Mouse (Mus musculus) midbrain, postnatal 0 days (tissue): ENCODE results near the gene Olfr487. TPM values are rescaled to one million over a fixed set of nuclear protein-coding genes. Genes with fewer than 3 reads are reported as not detected.
"Not testable (repeated sequence)": the region's sequence is repeated elsewhere in the genome, so short reads cannot be mapped to it uniquely, and the experiment has no call there.

Experiments
- ATAC-seq: fragments of 200-750 bp; cut with Nextera tagmentation; 2 replicates; pipeline ENCODE4 v1.8.0; 2017; ENCODE audit warnings: moderate number of reproducible peaks, mild to moderate bottlenecking, moderate TSS enrichment, moderate library complexity; ENCODE audit not compliant: low FRiP score
- DNase-seq: peaks from one replicate; pipeline ENCODE4 v3.0.0-alpha.2; 2015; ENCODE audit warnings: low spot score
- H3K27ac ChIP-seq: fragments of 300-500 bp; sonication (generic); 2 replicates; pipeline ENCODE4 v1.5.1; 2014; ENCODE audit warnings: low read depth, mild to moderate bottlenecking, low read length, mixed read lengths
- H3K27me3 ChIP-seq: fragments of 300-500 bp; sonication (generic); 2 replicates; pipeline ENCODE4 v1.6.1; 2014; ENCODE audit warnings: low read length, control low read depth, mixed read lengths; ENCODE audit not compliant: insufficient read depth
- H3K36me3 ChIP-seq: fragments of 300-500 bp; sonication (generic); 2 replicates; pipeline ENCODE4 v1.6.1; 2014; ENCODE audit warnings: low read length, control low read depth, mixed read lengths; ENCODE audit not compliant: insufficient read depth
- H3K4me1 ChIP-seq: fragments of 300-500 bp; sonication (generic); 2 replicates; pipeline ENCODE4 v1.6.1; 2014; ENCODE audit warnings: mild to moderate bottlenecking, control low read depth, antibody characterized with exemption, low read length, mixed read lengths; ENCODE audit not compliant: insufficient read depth
- H3K4me2 ChIP-seq: fragments of 300-500 bp; sonication (generic); 2 replicates; pipeline ENCODE4 v1.6.1; 2014; ENCODE audit warnings: low read depth, mild to moderate bottlenecking, low read length, mixed read lengths; ENCODE audit not compliant: poor library complexity, severe bottlenecking
- H3K4me3 ChIP-seq: fragments of 300-500 bp; sonication (generic); 2 replicates; pipeline ENCODE4 v1.5.1; 2014; ENCODE audit warnings: low read depth, mild to moderate bottlenecking, low read length, moderate library complexity
- H3K9ac ChIP-seq: fragments of 300-500 bp; sonication (generic); replicated peaks from 2 replicates; pipeline ENCODE4 v1.6.1; 2014; ENCODE audit warnings: mild to moderate bottlenecking, low read length, moderate library complexity, mixed read lengths; ENCODE audit not compliant: poor library complexity, severe bottlenecking
- H3K9me3 ChIP-seq: fragments of 300-500 bp; sonication (generic); 2 replicates; pipeline ENCODE4 v1.6.1; 2016; ENCODE audit warnings: low read length, control low read depth
- CTCF ChIP-seq: IDR thresholded peaks from 2 replicates; pipeline ENCODE4 v1.5.1; 2016; ENCODE audit warnings: antibody characterized with exemption, mild to moderate bottlenecking
- WGBS: fragments of 180-500 bp; shearing (Covaris S2); extraction: QIAGEN DNeasy Blood & Tissue Kit; methylation state at CpG from one replicate; pipeline ENCODE4 v1.1.7; 2014; 5-methylcytosine and 5-hydroxymethylcytosine counted together
- polyA plus RNA-seq: library from polyadenylated mRNA; unstranded; fragments of >200 nt; fragmentation: Nextera tagmentation; extraction: Ambion mirVana; gene quantifications from 2 replicates; pipeline ENCODE4 v1.2.1, GENCODE M21; 2015
- total RNA-seq: library from RNA; depleted of rRNA; stranded (reverse); fragments of >200 nt; gene quantifications from 2 replicates; pipeline ENCODE4 v1.2.3, GENCODE M21; 2014; rRNA removed

The Olfr487 gene
- total and polyA plus RNA-seq, 2 experiments from 2014 or later: not detected

GRCm38 (mm10) chr7:108172642-108173041 lies 41.8 kb downstream of the Olfr487 start, which contains the start of gene Olfr486:
Gene Olfr486 (minus strand): TSS chr7:108172742.
- not testable (repeated sequence) for DNase-seq

GRCm38 (mm10) chr7:108159771-108160170 lies 54.7 kb downstream of the Olfr487 start, which contains the start of gene Olfr485:
Gene Olfr485 (minus strand): TSS chr7:108159871.
- Histone ChIP-seq H3K27ac (no peak within 1 kb of the TSS), H3K36me3 (no peaks in the 10 kb centered on the region), H3K4me1 (no peaks in the 10 kb centered on the region), H3K9ac (no peak within 1 kb of the TSS), H3K9me3 (no peaks in the 10 kb centered on the region), H3K4me3 (no peak within 1 kb of the TSS), H3K4me2 (no peak within 1 kb of the TSS), H3K27me3 (no peaks in the 10 kb centered on the region)
- DNase-seq (no peak), ATAC-seq (no peak)
- TF ChIP-seq CTCF: no peak

More at GRCm38 (mm10) chr7:108172642-108173041, 41.8 kb downstream of the Olfr487 start, which contains the start of gene Olfr486:
- ATAC-seq, H3K4me2 ChIP-seq, H3K9ac ChIP-seq, H3K36me3 ChIP-seq, H3K27ac ChIP-seq, H3K4me3 ChIP-seq, H3K9me3 ChIP-seq, H3K4me1 ChIP-seq, H3K27me3 ChIP-seq: not testable (repeated sequence)
- 100% methylated on average over 1 of the region's 1 CpGs for WGBS

Other genes starting within 250 kb of the Olfr487 start
- not detected in 2 replicates for gene Olfr476, start 249.8 kb downstream of the Olfr487 start, total RNA-seq
- not detected in 2 replicates for gene Olfr476, start 249.8 kb downstream of the Olfr487 start, polyA plus RNA-seq
- not detected in 2 replicates for gene Olfr477, start 227.9 kb downstream of the Olfr487 start, total RNA-seq
- not detected in 2 replicates for gene Olfr477, start 227.9 kb downstream of the Olfr487 start, polyA plus RNA-seq
- not detected in 2 replicates for gene Olfr478, start 180.6 kb downstream of the Olfr487 start, total RNA-seq
- gene Olfr478, start 180.6 kb downstream of the Olfr487 start, polyA plus RNA-seq: not detected in 2 replicates
- not detected in 2 replicates for gene Olfr479, start 163.9 kb downstream of the Olfr487 start, total RNA-seq
- gene Olfr479, start 163.9 kb downstream of the Olfr487 start, polyA plus RNA-seq: not detected in 2 replicates
- not detected in 2 replicates for gene Olfr480, start 147.3 kb downstream of the Olfr487 start, total RNA-seq
- not detected in 2 replicates for gene Olfr480, start 147.3 kb downstream of the Olfr487 start, polyA plus RNA-seq
- gene Olfr481, start 134.8 kb downstream of the Olfr487 start, total RNA-seq: not detected in 2 replicates
- gene Olfr481, start 134.8 kb downstream of the Olfr487 start, polyA plus RNA-seq: not detected in 2 replicates
- gene Olfr482, start 117.0 kb downstream of the Olfr487 start, total RNA-seq: not detected in 2 replicates
- 0.11 TPM in 1 of 2 replicates, not detected in the other for gene Olfr482, start 117.0 kb downstream of the Olfr487 start, polyA plus RNA-seq
- gene Olfr483, start 113.8 kb downstream of the Olfr487 start, total RNA-seq: not detected in 2 replicates
- not detected in 2 replicates for gene Olfr483, start 113.8 kb downstream of the Olfr487 start, polyA plus RNA-seq
- gene Olfr484, start 87.2 kb downstream of the Olfr487 start, total RNA-seq: not detected in 2 replicates
- not detected in 2 replicates for gene Olfr484, start 87.2 kb downstream of the Olfr487 start, polyA plus RNA-seq
- gene Olfr485, start 54.8 kb downstream of the Olfr487 start, total RNA-seq: not detected in 2 replicates
- not detected in 2 replicates for gene Olfr485, start 54.8 kb downstream of the Olfr487 start, polyA plus RNA-seq
- not detected in 2 replicates for gene Olfr486, start 41.9 kb downstream of the Olfr487 start, total RNA-seq
- gene Olfr486, start 41.9 kb downstream of the Olfr487 start, polyA plus RNA-seq: not detected in 2 replicates
- gene Olfr488, start 43.7 kb upstream of the Olfr487 start, total RNA-seq: not detected in 2 replicates
- not detected in 2 replicates for gene Olfr488, start 43.7 kb upstream of the Olfr487 start, polyA plus RNA-seq
- not detected in 2 replicates for gene Olfr490, start 74.3 kb upstream of the Olfr487 start, total RNA-seq
- not detected in 2 replicates for gene Olfr490, start 74.3 kb upstream of the Olfr487 start, polyA plus RNA-seq
- not detected in 2 replicates for gene Olfr491, start 98.8 kb upstream of the Olfr487 start, total RNA-seq
- gene Olfr491, start 98.8 kb upstream of the Olfr487 start, polyA plus RNA-seq: not detected in 2 replicates
- gene Olfr492, start 109.0 kb upstream of the Olfr487 start, total RNA-seq: not detected in 2 replicates
- not detected in 2 replicates for gene Olfr492, start 109.0 kb upstream of the Olfr487 start, polyA plus RNA-seq
- not detected in 2 replicates for gene Olfr493, start 132.3 kb upstream of the Olfr487 start, total RNA-seq
- gene Olfr493, start 132.3 kb upstream of the Olfr487 start, polyA plus RNA-seq: not detected in 2 replicates
- not detected in 2 replicates for gene Olfr494, start 150.7 kb upstream of the Olfr487 start, total RNA-seq
- not detected in 2 replicates for gene Olfr494, start 150.7 kb upstream of the Olfr487 start, polyA plus RNA-seq
- not detected in 2 replicates for gene Olfr495, start 178.5 kb upstream of the Olfr487 start, total RNA-seq
- not detected in 2 replicates for gene Olfr495, start 178.5 kb upstream of the Olfr487 start, polyA plus RNA-seq
- gene Olfr497, start 205.8 kb upstream of the Olfr487 start, total RNA-seq: not detected in 2 replicates
- gene Olfr497, start 205.8 kb upstream of the Olfr487 start, polyA plus RNA-seq: not detected in 2 replicates